ENCODE assay signal across 31 mouse cellular contexts in the genomic region with DNA sequence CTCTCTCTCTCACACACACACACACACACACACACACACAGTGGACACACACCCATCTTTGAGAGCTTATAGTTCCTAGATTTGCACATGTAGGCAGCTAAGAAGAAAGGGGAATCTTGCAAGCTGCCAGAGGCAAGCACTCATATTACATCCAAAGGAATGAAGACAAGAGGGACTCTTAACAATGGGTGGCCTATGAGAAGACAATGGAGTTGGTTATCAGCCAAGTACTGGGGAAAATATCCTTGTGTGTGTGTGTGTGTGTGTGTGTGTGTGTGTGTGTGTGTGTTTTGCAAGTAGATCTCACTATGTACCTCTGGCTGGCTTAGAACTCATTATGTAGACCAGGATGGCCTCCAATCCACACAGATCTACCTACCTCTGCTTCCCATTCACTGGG.
"Had no signal": no experiment of that assay in that cellular context is flagged by ENCODE, and none has a peak within 500 bp of the region (broad histone marks: within the 10 kb centered on the region; RNA-seq: fewer than 3 reads in every experiment).

No protein-coding gene starts in this region.

- DNase-seq: left cerebral cortex, postnatal 4 days; liver; liver, embryonic 13.5 days; liver, postnatal 0 days; lung, adult 18-20 months; lung, adult 2 months; lung, embryonic 14.5 days; lung, postnatal 10 days; lung, postnatal 14 days; lung, postnatal 36 days; lung, postnatal 4 days; midbrain, embryonic 14.5 days had no signal

- H3K9ac ChIP-seq: limb, embryonic 12.5 days; limb, embryonic 13.5 days; limb, embryonic 15.5 days; liver, embryonic 12.5 days; liver, embryonic 13.5 days; liver, embryonic 14.5 days; liver, embryonic 15.5 days; liver, postnatal 0 days; lung, embryonic 14.5 days; lung, embryonic 15.5 days; midbrain, embryonic 12.5 days; midbrain, embryonic 13.5 days; midbrain, embryonic 15.5 days had no signal

- H3K36me3 ChIP-seq: limb, embryonic 10.5 days; limb, embryonic 12.5 days; limb, embryonic 13.5 days; limb, embryonic 15.5 days; liver, embryonic 12.5 days; liver, embryonic 13.5 days; liver, embryonic 15.5 days; lung, embryonic 15.5 days; midbrain, embryonic 10.5 days; midbrain, embryonic 12.5 days; midbrain, embryonic 13.5 days; midbrain, embryonic 15.5 days had no signal

- ATAC-seq: liver, embryonic 12.5 days; liver, postnatal 0 days; lung, postnatal 0 days; midbrain, embryonic 13.5 days; midbrain, embryonic 15.5 days; midbrain, embryonic 16.5 days had no signal

- H3K27ac ChIP-seq: limb, embryonic 10.5 days; limb, embryonic 12.5 days; limb, embryonic 13.5 days; limb, embryonic 15.5 days; liver, embryonic 12.5 days; liver, embryonic 13.5 days; liver, embryonic 14.5 days; liver, embryonic 15.5 days; lung, embryonic 15.5 days; macrophage; midbrain, embryonic 10.5 days; midbrain, embryonic 12.5 days; midbrain, embryonic 13.5 days; midbrain, embryonic 15.5 days had no signal

- H3K27me3 ChIP-seq: limb, embryonic 12.5 days; limb, embryonic 13.5 days; limb, embryonic 15.5 days; liver, embryonic 12.5 days; liver, embryonic 13.5 days; liver, embryonic 15.5 days; lung, embryonic 15.5 days; midbrain, embryonic 12.5 days; midbrain, embryonic 13.5 days; midbrain, embryonic 15.5 days had no signal

- H3K4me3 ChIP-seq: limb, embryonic 10.5 days; limb, embryonic 12.5 days; limb, embryonic 13.5 days; limb, embryonic 15.5 days; liver, embryonic 12.5 days; liver, embryonic 13.5 days; liver, embryonic 15.5 days; lung, embryonic 15.5 days; megakaryocyte, embryonic 14.5 days; midbrain, embryonic 10.5 days; midbrain, embryonic 12.5 days; midbrain, embryonic 13.5 days; midbrain, embryonic 15.5 days; myocyte had no signal

- H3K4me1 ChIP-seq: limb, embryonic 12.5 days; limb, embryonic 13.5 days; liver, embryonic 12.5 days; liver, embryonic 13.5 days; liver, embryonic 15.5 days; lung, embryonic 15.5 days; megakaryocyte, embryonic 14.5 days; midbrain, embryonic 10.5 days; midbrain, embryonic 12.5 days; midbrain, embryonic 13.5 days; midbrain, embryonic 15.5 days had no signal

- H3K9me3 ChIP-seq: limb, embryonic 10.5 days; limb, embryonic 15.5 days; liver, embryonic 12.5 days; liver, embryonic 13.5 days; liver, embryonic 15.5 days; lung, embryonic 15.5 days; midbrain, embryonic 12.5 days; midbrain, embryonic 13.5 days; midbrain, embryonic 15.5 days had no signal

- H3K4me2 ChIP-seq: limb, embryonic 12.5 days; limb, embryonic 13.5 days; limb, embryonic 15.5 days; liver, embryonic 11.5 days; liver, embryonic 12.5 days; liver, embryonic 13.5 days; liver, embryonic 15.5 days; lung, embryonic 14.5 days; lung, embryonic 15.5 days; midbrain, embryonic 11.5 days; midbrain, embryonic 12.5 days; midbrain, embryonic 13.5 days; midbrain, embryonic 15.5 days had no signal
